ENCODE assay signal across 10 mouse cellular contexts in the genomic region with DNA sequence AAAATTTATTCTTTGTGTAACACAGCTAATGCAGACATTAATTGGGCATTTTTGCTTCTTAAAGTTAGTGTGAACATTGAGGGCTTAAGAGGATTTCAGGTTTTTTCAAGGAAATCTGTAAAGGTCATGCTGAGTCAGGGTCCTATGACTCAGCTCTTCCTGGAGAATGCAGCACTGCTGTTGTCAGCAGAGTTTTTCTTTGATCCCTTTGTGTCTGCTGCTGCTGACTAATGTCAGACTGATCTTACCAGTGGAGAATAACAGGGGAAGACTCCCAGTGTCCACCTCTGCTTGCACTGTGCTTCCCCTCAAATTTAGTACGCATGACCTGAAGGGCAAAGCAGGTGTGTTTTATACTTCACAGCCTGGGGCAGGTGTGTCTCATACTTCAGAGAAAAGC. TPM values are rescaled to one million over a fixed set of nuclear protein-coding genes. Genes with fewer than 3 reads are reported as not detected.
DNase-seq lines count a peak whose midpoint lies in the region; ATAC-seq and TF ChIP-seq lines count a peak whose summit lies in the region.
"Had no signal": no experiment of that assay in that cellular context is flagged by ENCODE, and none has a peak within 500 bp of the region (broad histone marks: within the 10 kb centered on the region; RNA-seq: fewer than 3 reads in every experiment).

No protein-coding gene starts in this region.

- H3K27ac ChIP-seq in liver, embryonic 12.5 days: peak overlapping the region; percentile 79
- H3K27ac ChIP-seq in forebrain, embryonic 11.5 days (ENCODE audit: low read depth, low read length): no peak overlapping the region
- H3K27ac ChIP-seq: hindbrain, embryonic 10.5 days had no signal

- H3K9me3 ChIP-seq in G1E (replicated peaks): no peaks in the 10 kb centered on the region
- H3K9me3 ChIP-seq in liver, embryonic 12.5 days (replicated peaks): no peaks in the 10 kb centered on the region
- no peaks in the 10 kb centered on the region for H3K9me3 ChIP-seq in forebrain, embryonic 11.5 days (ENCODE audit: control insufficient read depth, low read length)
- H3K9me3 ChIP-seq: hindbrain, embryonic 10.5 days had no signal

- no peaks in the 10 kb centered on the region for H3K4me1 ChIP-seq in G1E (ENCODE audit: insufficient read depth, low read depth, low read length)
- peaks cover 11% of the 10 kb centered on the region for H3K4me1 ChIP-seq in liver, embryonic 12.5 days
- no peaks in the 10 kb centered on the region for H3K4me1 ChIP-seq in forebrain, embryonic 11.5 days (replicated peaks; ENCODE audit: control insufficient read depth, insufficient read depth, low read length)
- H3K4me1 ChIP-seq: hindbrain, embryonic 10.5 days had no signal

- no peak overlapping the region for H3K4me2 ChIP-seq in liver, embryonic 12.5 days
- no peak overlapping the region for H3K4me2 ChIP-seq in forebrain, embryonic 11.5 days (ENCODE audit: low read depth, low read length, severe bottlenecking)

- DNase-seq in G1E (ENCODE audit: low spot score): no peak
- DNase-seq in brain, adult 2 months (ENCODE audit: low read depth, low spot score): peak; percentile 65
- no peak for DNase-seq in T-cell, adult 2 months (ENCODE audit: low spot score)
- no peak for DNase-seq in forebrain, embryonic 11.5 days (ENCODE audit: low spot score)
- DNase-seq: kidney, postnatal 4 days; thymus, postnatal 36 days had no signal

- H3K36me3 ChIP-seq in C2C12 (ENCODE audit: control insufficient read depth, insufficient read depth) (peaks cover 49% of the 10 kb centered on the region), G1E (replicated peaks) (peaks cover 60% of the 10 kb centered on the region)
- peaks cover 76% of the 10 kb centered on the region for H3K36me3 ChIP-seq in liver, embryonic 12.5 days
- no peaks in the 10 kb centered on the region; the same call in 1 of the 2 replicates for H3K36me3 ChIP-seq in forebrain, embryonic 11.5 days (ENCODE audit: control insufficient read depth, insufficient read depth, low read length)

- peak; percentile 80 for ATAC-seq in G1E (ENCODE audit: extremely low read depth, insufficient number of reproducible peaks, low FRiP score, poor library complexity, severe bottlenecking)
- peak; percentile 84 for ATAC-seq in liver, embryonic 12.5 days
- ATAC-seq in forebrain, embryonic 11.5 days (replicated peaks; ENCODE audit: low FRiP score): no peak
- no peak for ATAC-seq in monocyte, adult 5-6 weeks (replicated peaks; ENCODE audit: insufficient number of reproducible peaks, low FRiP score, low TSS enrichment, poor library complexity, severe bottlenecking)

- TF ChIP-seq CTCF in C2C12 (IDR thresholded peaks at IDR 0.05; ENCODE audit: control insufficient read depth, insufficient read depth, insufficient read length) (no peak), G1E (IDR thresholded peaks at IDR 0.05; ENCODE audit: low read depth, low read length) (no peak)

- no peak overlapping the region for H3K9ac ChIP-seq in liver, embryonic 12.5 days
- no peak overlapping the region for H3K9ac ChIP-seq in forebrain, embryonic 11.5 days (ENCODE audit: low read length)

- H3K79me2 ChIP-seq in C2C12 (ENCODE audit: control insufficient read depth, insufficient read depth): no peaks in the 10 kb centered on the region

- H3K4me3 ChIP-seq in C2C12 (ENCODE audit: insufficient read depth, poor library complexity, severe bottlenecking): no peak overlapping the region
- H3K4me3 ChIP-seq in G1E (ENCODE audit: low read depth, low read length): no peak overlapping the region
- H3K4me3 ChIP-seq in liver, embryonic 12.5 days: no peak overlapping the region
- no peak overlapping the region for H3K4me3 ChIP-seq in forebrain, embryonic 11.5 days (ENCODE audit: low read depth, low read length)
- H3K4me3 ChIP-seq: hindbrain, embryonic 10.5 days had no signal

- H3ac ChIP-seq in C2C12 (ENCODE audit: control insufficient read depth, insufficient read length, low read depth): no peak overlapping the region

- WGBS in liver, embryonic 12.5 days (ENCODE audit: insufficient replicate concordance): 87% methylated on average over 1 of the region's 1 CpGs
- WGBS in forebrain, embryonic 11.5 days: 90% methylated on average over 1 of the region's 1 CpGs

- no peaks in the 10 kb centered on the region for H3K79me3 ChIP-seq in C2C12 (ENCODE audit: low read depth)

- no peaks in the 10 kb centered on the region for H3K27me3 ChIP-seq in C2C12 (ENCODE audit: control insufficient read depth, insufficient read depth, insufficient read length)
- H3K27me3 ChIP-seq in G1E (ENCODE audit: insufficient read depth, low read length): no peaks in the 10 kb centered on the region
- H3K27me3 ChIP-seq in liver, embryonic 12.5 days (replicated peaks): no peaks in the 10 kb centered on the region
- H3K27me3 ChIP-seq in forebrain, embryonic 11.5 days (ENCODE audit: control insufficient read depth, insufficient read depth, low read length): no peaks in the 10 kb centered on the region

TF ChIP-seq in C2C12, 6 proteins besides CTCF, POLR2A, EP300 and RAD21:
- TF ChIP-seq MYOG (IDR thresholded peaks at IDR 0.05; ENCODE audit: control insufficient read depth, extremely low read depth, insufficient read length) (no peak), USF1 (IDR thresholded peaks at IDR 0.05; ENCODE audit: low read depth) (no peak), CEBPB (IDR thresholded peaks at IDR 0.05; ENCODE audit: low read depth) (no peak), FOSL1 (IDR thresholded peaks at IDR 0.05; ENCODE audit: insufficient read depth, low read length, poor library complexity, severe bottlenecking) (peak; percentile 61)
TF ChIP-seq in C2C12: peak in this region for 1.

RNA-seq across cellular contexts. Expression of a gene that starts 27.9 kb away (rescaled TPM):
- polyA plus RNA-seq in C2C12 (2012; fragmentation: generic; extraction: Trizol) (5.1 TPM), G1E (2012) (4.4 and 5.6 TPM in 2 replicates)
- total RNA-seq in G1E (2014; fragmentation: Nextera tagmentation) (33.1 and 35.7 TPM in 2 replicates), G1E (2017) (35.7 and 46.2 TPM in 2 replicates)
- polyA plus RNA-seq in liver, embryonic 12.5 days (2016; fragmentation: Nextera tagmentation; extraction: Ambion mirVana): 22.7 and 23.6 TPM in 2 replicates
- polyA plus RNA-seq in forebrain, embryonic 11.5 days (2014; fragmentation: Nextera tagmentation; extraction: Ambion mirVana): 38.0 and 44.2 TPM in 2 replicates
- total RNA-seq in monocyte, adult 5-6 weeks (2017): 56.6 to 90.0 TPM (median 57.3 TPM) in 3 replicates

RNA-seq across cellular contexts. Expression of a gene that starts 48.0 kb away (rescaled TPM):
- 9.1 TPM for polyA plus RNA-seq in C2C12 (2012; fragmentation: generic; extraction: Trizol)
- 160 and 191 TPM in 2 replicates for total RNA-seq in G1E (2014; fragmentation: Nextera tagmentation)
- total RNA-seq in G1E (2017): 77.3 and 97.7 TPM in 2 replicates
- polyA plus RNA-seq in G1E (2012): 93.8 and 111 TPM in 2 replicates
- polyA plus RNA-seq in liver, embryonic 12.5 days (2016; fragmentation: Nextera tagmentation; extraction: Ambion mirVana): 42.6 and 49.5 TPM in 2 replicates
- polyA plus RNA-seq in forebrain, embryonic 11.5 days (2014; fragmentation: Nextera tagmentation; extraction: Ambion mirVana): 84.9 and 87.9 TPM in 2 replicates
- total RNA-seq in monocyte, adult 5-6 weeks (2017): 228 to 431 TPM (median 282 TPM) in 3 replicates

Comparison
In these comparisons a context has a peak if more than half of its experiments do, and no peak if none do; other contexts are left out.
1. ATAC-seq: peak in G1E (single experiment) and liver, embryonic 12.5 days (single experiment); none in forebrain, embryonic 11.5 days (single experiment) and monocyte, adult 5-6 weeks (single experiment).